Mouse (Mus musculus): ENCODE data around the gene Clec11a. TPM values are rescaled to one million over a fixed set of nuclear protein-coding genes. Genes with fewer than 3 reads are reported as not detected.
"Not testable (repeated sequence)": the region's sequence is repeated elsewhere in the genome, so short reads cannot be mapped to it uniquely, and the experiment has no call there.

Gene Clec11a
- polyA plus RNA-seq, 1 experiment from 2014 or later: 0.55 TPM

GRCm38 (mm10) chr7:44303346-44304340 is 3.1 kb downstream of the Clec11a start:
- H3K9ac ChIP-seq: peak overlapping the region; percentile 68
- H3K4me1 ChIP-seq: peaks cover 26% of the 10 kb centered on the region
- H3K36me3 ChIP-seq: no peaks in the 10 kb centered on the region
- H3K9me3 ChIP-seq (replicated peaks): no peaks in the 10 kb centered on the region
- peak overlapping the region; percentile 86 for H3K4me2 ChIP-seq
- H3K4me3 ChIP-seq: peak overlapping the region; percentile 66
- H3K27ac ChIP-seq: peak overlapping the region; percentile 77; the same call in 1 of the 2 replicates
- peaks cover 39% of the 10 kb centered on the region for H3K27me3 ChIP-seq (replicated peaks)
- no peak for ATAC-seq
- WGBS (ENCODE audit: insufficient replicate concordance): 76% methylated on average over 14 of the region's 14 CpGs

- WGBS (ENCODE audit: insufficient replicate concordance): 58% methylated on average over 2 of the region's 2 CpGs
- H3K27ac ChIP-seq; H3K4me1 ChIP-seq; H3K36me3 ChIP-seq; ATAC-seq; H3K4me2 ChIP-seq; H3K9me3 ChIP-seq (replicated peaks); H3K9ac ChIP-seq; H3K4me3 ChIP-seq: not testable (repeated sequence)
- H3K27me3 ChIP-seq (replicated peaks): peaks cover 20% of the 10 kb centered on the region
Measured at GRCm38 (mm10) chr7:44297501-44297900, 9.2 kb downstream of the Clec11a start.

- 42% methylated on average over 4 of the region's 4 CpGs for whole genome bisulfite sequencing (ENCODE audit: insufficient replicate concordance)
- no peak for ATAC-seq
Measured at GRCm38 (mm10) chr7:44291418-44291817, 15.3 kb downstream of the Clec11a start.

GRCm38 (mm10) chr7:44290986-44291385 is 15.7 kb downstream of the Clec11a start:
- WGBS (ENCODE audit: insufficient replicate concordance): 55% methylated on average over 4 of the region's 4 CpGs

More at GRCm38 (mm10) chr7:44291418-44291817, 15.3 kb downstream of the Clec11a start:
- no peak overlapping the region for H3K9ac ChIP-seq
- no peaks in the 10 kb centered on the region for H3K4me1 ChIP-seq
- H3K4me2 ChIP-seq: no peak overlapping the region
- no peak overlapping the region for H3K4me3 ChIP-seq
- no peak overlapping the region for H3K27ac ChIP-seq
- H3K36me3 ChIP-seq: no peaks in the 10 kb centered on the region
- H3K27me3 ChIP-seq (replicated peaks): peaks cover 18% of the 10 kb centered on the region; the same call in 1 of the 2 replicates
- no peaks in the 10 kb centered on the region for H3K9me3 ChIP-seq (replicated peaks)

GRCm38 (mm10) chr7:44287760-44288159 is 18.9 kb downstream of the Clec11a start:
- WGBS (ENCODE audit: insufficient replicate concordance): 59% methylated on average over 7 of the region's 7 CpGs
- H3K9ac ChIP-seq: no peak overlapping the region
- peaks cover 19% of the 10 kb centered on the region for H3K27me3 ChIP-seq (replicated peaks)
- H3K4me3 ChIP-seq: no peak overlapping the region
- ATAC-seq: no peak
- no peak overlapping the region for H3K4me2 ChIP-seq
- no peaks in the 10 kb centered on the region for H3K4me1 ChIP-seq
- H3K9me3 ChIP-seq (replicated peaks): no peaks in the 10 kb centered on the region
- no peaks in the 10 kb centered on the region for H3K36me3 ChIP-seq
- no peak overlapping the region for H3K27ac ChIP-seq

More at GRCm38 (mm10) chr7:44290986-44291385, 15.7 kb downstream of the Clec11a start:
- Histone ChIP-seq H3K36me3 (no peaks in the 10 kb centered on the region), H3K9ac (no peak overlapping the region), H3K9me3 (replicated peaks) (no peaks in the 10 kb centered on the region), H3K4me1 (no peaks in the 10 kb centered on the region), H3K27ac (no peak overlapping the region), H3K4me3 (no peak overlapping the region), H3K4me2 (no peak overlapping the region), H3K27me3 (replicated peaks) (peaks cover 15% of the 10 kb centered on the region; the same call in 1 of the 2 replicates)
- ATAC-seq: no peak

- H3K27ac ChIP-seq: no peak overlapping the region
- no peaks in the 10 kb centered on the region for H3K9me3 ChIP-seq (replicated peaks)
- H3K4me2 ChIP-seq: no peak overlapping the region
- no peak overlapping the region for H3K4me3 ChIP-seq
- H3K36me3 ChIP-seq: no peaks in the 10 kb centered on the region
- H3K9ac ChIP-seq: no peak overlapping the region
- no peak for ATAC-seq
- H3K27me3 ChIP-seq (replicated peaks): peaks cover 14% of the 10 kb centered on the region
- H3K4me1 ChIP-seq: no peaks in the 10 kb centered on the region
- WGBS (ENCODE audit: insufficient replicate concordance): 64% methylated on average over 7 of the region's 7 CpGs
Measured at GRCm38 (mm10) chr7:44281586-44281985, 25.1 kb downstream of the Clec11a start.

- Histone ChIP-seq H3K4me2 (no peak overlapping the region), H3K27ac (no peak overlapping the region), H3K36me3 (no peaks in the 10 kb centered on the region), H3K4me1 (no peaks in the 10 kb centered on the region), H3K4me3 (no peak overlapping the region), H3K9ac (no peak overlapping the region), H3K9me3 (replicated peaks) (no peaks in the 10 kb centered on the region), H3K27me3 (replicated peaks) (peaks cover 16% of the 10 kb centered on the region)
- WGBS (ENCODE audit: insufficient replicate concordance): 21% methylated on average over 1 of the region's 1 CpGs
- no peak for ATAC-seq
Measured at GRCm38 (mm10) chr7:44280959-44281358, 25.7 kb downstream of the Clec11a start.

GRCm38 (mm10) chr7:44277250-44277622 is 29.5 kb downstream of the Clec11a start:
- peaks cover 47% of the 10 kb centered on the region for H3K27me3 ChIP-seq (replicated peaks)
- no peak for ATAC-seq
- no peaks in the 10 kb centered on the region for H3K36me3 ChIP-seq
- H3K4me2 ChIP-seq: no peak overlapping the region
- H3K4me1 ChIP-seq: no peaks in the 10 kb centered on the region
- no peak overlapping the region for H3K4me3 ChIP-seq
- H3K9ac ChIP-seq: no peak overlapping the region
- H3K27ac ChIP-seq: no peak overlapping the region
- WGBS (ENCODE audit: insufficient replicate concordance): 44% methylated on average over 2 of the region's 2 CpGs
- H3K9me3 ChIP-seq (replicated peaks): no peaks in the 10 kb centered on the region

GRCm38 (mm10) chr7:44276461-44277249 is 30.0 kb downstream of the Clec11a start:
- Histone ChIP-seq H3K27me3 (replicated peaks) (peaks cover 48% of the 10 kb centered on the region), H3K4me3 (no peak overlapping the region), H3K4me1 (no peaks in the 10 kb centered on the region), H3K27ac (no peak overlapping the region), H3K36me3 (no peaks in the 10 kb centered on the region), H3K9me3 (replicated peaks) (no peaks in the 10 kb centered on the region), H3K9ac (no peak overlapping the region), H3K4me2 (no peak overlapping the region)
- ATAC-seq: no peak
- WGBS (ENCODE audit: insufficient replicate concordance): 68% methylated on average over 10 of the region's 10 CpGs

GRCm38 (mm10) chr7:44275546-44275945 is 31.2 kb downstream of the Clec11a start:
- no peaks in the 10 kb centered on the region for H3K4me1 ChIP-seq
- H3K9me3 ChIP-seq (replicated peaks): no peaks in the 10 kb centered on the region
- 61% methylated on average over 3 of the region's 3 CpGs for WGBS (ENCODE audit: insufficient replicate concordance)
- ATAC-seq: no peak
- H3K9ac ChIP-seq: no peak overlapping the region
- H3K36me3 ChIP-seq: no peaks in the 10 kb centered on the region
- no peak overlapping the region for H3K4me2 ChIP-seq
- peaks cover 49% of the 10 kb centered on the region for H3K27me3 ChIP-seq (replicated peaks)
- no peak overlapping the region for H3K27ac ChIP-seq
- H3K4me3 ChIP-seq: no peak overlapping the region

- Histone ChIP-seq H3K9me3 (replicated peaks) (no peaks in the 10 kb centered on the region), H3K4me3 (no peak overlapping the region), H3K4me2 (no peak overlapping the region), H3K36me3 (no peaks in the 10 kb centered on the region), H3K4me1 (no peaks in the 10 kb centered on the region), H3K27me3 (replicated peaks) (peaks cover 44% of the 10 kb centered on the region), H3K27ac (no peak overlapping the region), H3K9ac (no peak overlapping the region)
- 32% methylated on average over 11 of the region's 11 CpGs for WGBS (ENCODE audit: insufficient replicate concordance)
- no peak for ATAC-seq
Measured at GRCm38 (mm10) chr7:44274096-44274495, 32.6 kb downstream of the Clec11a start.

- no peaks in the 10 kb centered on the region for H3K4me1 ChIP-seq
- no peaks in the 10 kb centered on the region for H3K9me3 ChIP-seq (replicated peaks)
- no peak overlapping the region for H3K9ac ChIP-seq
- no peaks in the 10 kb centered on the region for H3K36me3 ChIP-seq
- H3K4me3 ChIP-seq: no peak overlapping the region
- no peak overlapping the region for H3K27ac ChIP-seq
- H3K4me2 ChIP-seq: no peak overlapping the region
- ATAC-seq: no peak
- 53% methylated on average over 7 of the region's 7 CpGs for WGBS (ENCODE audit: insufficient replicate concordance)
- H3K27me3 ChIP-seq (replicated peaks): peaks cover 41% of the 10 kb centered on the region
Measured at GRCm38 (mm10) chr7:44273446-44273845, 33.3 kb downstream of the Clec11a start.

All from liver, embryonic 12.5 days (tissue).